Mouse (Mus musculus) ES-Bruce4 (cell line): ENCODE measurements at regions not wholly inside any gene's neighbourhood (a gene's known extent, or its start where the extent isn't known, plus 50 kb on each side); places are given as distances from the start of the nearest gene placed in this dataset.

Experiments
- CTCF ChIP-seq: IDR thresholded peaks from one replicate; pipeline ENCODE4 v1.8.1; 2011; ENCODE audit warnings: low read depth, low read length
- EP300 ChIP-seq: IDR thresholded peaks from 2 replicates; pipeline ENCODE4 v1.6.1; 2011; ENCODE audit warnings: low read depth, low read length; ENCODE audit not compliant: insufficient read depth
- POLR2A ChIP-seq: IDR thresholded peaks from one replicate; pipeline ENCODE4 v1.8.1; 2011; ENCODE audit warnings: low read length; ENCODE audit not compliant: insufficient read depth

DNA sequence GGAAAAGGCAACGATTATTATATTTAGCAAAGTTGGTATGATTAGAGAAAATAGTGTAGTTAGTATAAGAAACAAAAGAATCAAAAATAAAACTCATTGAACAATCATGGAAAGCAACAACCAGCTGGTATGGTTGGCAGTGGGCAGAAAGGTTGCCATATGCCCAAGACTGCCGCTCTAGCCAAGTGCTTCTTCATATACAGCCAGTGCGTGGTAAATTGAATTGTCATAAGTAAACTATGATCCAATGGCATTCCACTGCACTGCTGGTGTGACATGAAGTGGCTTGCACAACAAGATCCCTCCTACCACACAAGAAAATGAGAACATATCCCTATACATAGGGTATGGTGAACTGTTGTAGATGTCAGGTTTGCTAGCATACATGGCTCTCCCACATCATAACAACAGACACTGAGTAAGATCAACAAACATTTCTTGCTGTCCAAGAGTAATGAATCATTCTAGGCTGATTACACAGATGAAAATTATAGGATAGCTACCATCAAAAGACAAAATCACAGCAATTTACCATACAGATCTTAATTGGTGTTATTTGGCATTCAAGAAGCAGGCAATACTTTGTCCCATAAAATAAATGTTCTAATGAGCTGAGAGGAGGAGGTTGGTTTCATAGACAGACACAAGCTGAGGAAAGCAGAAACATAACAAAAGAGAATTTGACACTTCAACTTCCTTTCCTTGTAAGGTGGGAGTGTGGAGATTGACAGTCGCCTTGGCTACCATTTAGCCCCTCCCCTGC, 191.6 kb upstream of the Car8 start:
- TF ChIP-seq EP300 (no peak), POLR2A (no peak), CTCF (no peak)
